Mouse (Mus musculus) erythroblast, embryonic 14.5 days (primary cell): ENCODE data around the gene Wwox. TPM values are rescaled to one million over a fixed set of nuclear protein-coding genes. Genes with fewer than 3 reads are reported as not detected.
"Not testable (repeated sequence)": the region's sequence is repeated elsewhere in the genome, so short reads cannot be mapped to it uniquely, and the experiment has no call there.

ENCODE experiments used
- H3K27me3 ChIP-seq: 2 replicates; pipeline ENCODE4 v1.6.1; 2012; ENCODE audit warnings: inconsistent platforms; ENCODE audit not compliant: control insufficient read depth
- H3K36me3 ChIP-seq: 2 replicates; pipeline ENCODE4 v1.6.1; 2012; ENCODE audit warnings: mild to moderate bottlenecking, inconsistent platforms; ENCODE audit not compliant: control insufficient read depth
- H3K4me1 ChIP-seq: 2 replicates; pipeline ENCODE4 v1.6.1; 2012; ENCODE audit warnings: inconsistent platforms; ENCODE audit not compliant: control insufficient read depth
- H3K4me3 ChIP-seq: replicated peaks from 2 replicates; pipeline ENCODE3; 2012; ENCODE audit warnings: moderate library complexity, mild to moderate bottlenecking, inconsistent platforms
- H3K9me3 ChIP-seq: 2 replicates; pipeline ENCODE4 v1.6.1; 2012; ENCODE audit warnings: low read length, inconsistent platforms, mixed read lengths; ENCODE audit not compliant: control insufficient read depth
- GATA1 ChIP-seq: IDR thresholded peaks from 2 replicates; pipeline ENCODE4 v1.6.1; 2012; ENCODE audit warnings: low read length, inconsistent platforms, mixed read lengths
- TAL1 ChIP-seq: IDR thresholded peaks from 3 replicates; pipeline ENCODE4 v1.6.1; 2012; ENCODE audit warnings: low read length, inconsistent platforms, mixed read lengths
- polyA plus RNA-seq: library from polyadenylated mRNA; stranded (reverse); fragments of >175 nt; gene quantifications from 2 replicates; pipeline ENCODE4 v1.2.3, GENCODE M21; 2012

The Wwox gene
- polyA plus RNA-seq, 1 experiment = 0.18 TPM

GRCm38 (mm10) chr8:114810470-114810869 is 371.0 kb downstream of the Wwox start:
- Histone ChIP-seq H3K4me1 (no peaks in the 10 kb centered on the region), H3K27me3 (no peaks in the 10 kb centered on the region), H3K36me3 (no peaks in the 10 kb centered on the region), H3K4me3 (no peak overlapping the region), H3K9me3 (no peaks in the 10 kb centered on the region)
- TF ChIP-seq TAL1 (no peak), GATA1 (no peak)

- TF ChIP-seq GATA1 (no peak), TAL1 (no peak)
- no peaks in the 10 kb centered on the region for H3K27me3 ChIP-seq
- no peaks in the 10 kb centered on the region for H3K9me3 ChIP-seq
- no peaks in the 10 kb centered on the region for H3K4me1 ChIP-seq
- no peaks in the 10 kb centered on the region for H3K36me3 ChIP-seq
- H3K4me3 ChIP-seq = no peak overlapping the region
These were observed 374.4 kb downstream of the Wwox start for GRCm38 (mm10) chr8:114813830-114814229.

- no peaks in the 10 kb centered on the region for H3K27me3 ChIP-seq
- H3K4me3 ChIP-seq = no peak overlapping the region
- H3K9me3 ChIP-seq = no peaks in the 10 kb centered on the region
- TF ChIP-seq GATA1 = no peak
- no peak for TF ChIP-seq TAL1
- H3K36me3 ChIP-seq = no peaks in the 10 kb centered on the region
- no peaks in the 10 kb centered on the region for H3K4me1 ChIP-seq
These were observed 375.6 kb downstream of the Wwox start for GRCm38 (mm10) chr8:114814769-114815736.

- Histone ChIP-seq H3K36me3 (no peaks in the 10 kb centered on the region), H3K9me3 (no peaks in the 10 kb centered on the region), H3K4me3 (no peak overlapping the region), H3K4me1 (no peaks in the 10 kb centered on the region), H3K27me3 (no peaks in the 10 kb centered on the region)
- TF ChIP-seq TAL1 (no peak), GATA1 (no peak)
These were observed 376.9 kb downstream of the Wwox start for GRCm38 (mm10) chr8:114816343-114816742.

GRCm38 (mm10) chr8:114816949-114817348 is 377.5 kb downstream of the Wwox start:
- no peaks in the 10 kb centered on the region for H3K36me3 ChIP-seq
- no peaks in the 10 kb centered on the region for H3K27me3 ChIP-seq
- no peaks in the 10 kb centered on the region for H3K9me3 ChIP-seq
- no peak for TF ChIP-seq TAL1
- no peak for TF ChIP-seq GATA1
- no peaks in the 10 kb centered on the region for H3K4me1 ChIP-seq
- H3K4me3 ChIP-seq = no peak overlapping the region

- Histone ChIP-seq H3K9me3 (no peaks in the 10 kb centered on the region), H3K4me1 (no peaks in the 10 kb centered on the region), H3K36me3 (no peaks in the 10 kb centered on the region), H3K4me3 (no peak overlapping the region), H3K27me3 (no peaks in the 10 kb centered on the region)
- TF ChIP-seq GATA1 (no peak), TAL1 (no peak)
These were observed 382.1 kb downstream of the Wwox start for GRCm38 (mm10) chr8:114821543-114821942.

DNA sequence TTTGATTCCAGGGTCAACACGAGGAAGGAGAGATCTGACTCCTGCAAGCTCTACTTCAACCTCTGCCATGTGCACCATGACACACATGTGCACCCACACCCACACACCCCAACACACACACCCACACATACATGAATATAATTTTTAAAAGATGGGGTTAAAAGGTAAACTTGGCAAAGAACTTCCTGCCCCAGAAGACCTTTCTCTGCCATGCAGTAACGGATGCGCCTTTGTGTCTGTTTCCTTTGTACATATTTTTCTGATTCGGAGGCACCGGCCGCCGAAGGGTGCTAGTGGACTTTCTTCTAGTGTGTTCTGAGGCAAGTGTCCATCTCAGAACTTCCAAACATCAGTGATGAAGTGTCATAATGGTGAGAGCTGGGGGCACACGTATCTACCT is 386.0 kb downstream of the Wwox start:
- Histone ChIP-seq H3K36me3 (no peaks in the 10 kb centered on the region), H3K4me1 (no peaks in the 10 kb centered on the region), H3K4me3 (no peak overlapping the region), H3K27me3 (no peaks in the 10 kb centered on the region), H3K9me3 (no peaks in the 10 kb centered on the region)
- TF ChIP-seq GATA1 (no peak), TAL1 (no peak)

DNA sequence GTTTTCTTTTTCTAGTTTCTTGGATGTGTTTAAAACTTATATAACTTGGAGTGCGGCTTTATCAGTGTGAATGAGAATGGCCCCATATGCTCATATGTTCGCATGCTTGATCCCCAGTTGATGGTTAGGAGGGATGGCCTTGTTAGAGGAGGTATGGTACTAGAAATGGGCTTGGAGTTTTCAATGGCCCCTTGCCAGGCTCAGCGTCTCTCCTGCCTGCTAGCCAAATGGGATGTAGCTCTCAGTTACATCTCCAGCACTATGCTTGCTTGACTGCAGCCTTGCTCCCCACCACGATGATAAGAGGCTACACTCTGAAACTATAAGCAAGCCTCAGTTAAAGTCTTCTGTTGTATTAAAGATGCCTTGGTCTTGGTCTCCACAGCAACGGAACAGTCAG is 387.5 kb downstream of the Wwox start:
- TF ChIP-seq GATA1 = no peak
- TF ChIP-seq TAL1 = no peak
- Histone ChIP-seq H3K4me1 (no peaks in the 10 kb centered on the region), H3K4me3 (no peak overlapping the region), H3K36me3 (no peaks in the 10 kb centered on the region), H3K9me3 (no peaks in the 10 kb centered on the region), H3K27me3 (no peaks in the 10 kb centered on the region)

- not testable (repeated sequence) for H3K4me3 ChIP-seq, H3K36me3 ChIP-seq, H3K27me3 ChIP-seq, H3K9me3 ChIP-seq, H3K4me1 ChIP-seq
These were observed 388.4 kb downstream of the Wwox start for GRCm38 (mm10) chr8:114827810-114828209.
